Mouse (Mus musculus) embryonic facial prominence, embryonic 11.5 days (tissue): ENCODE measurements at regions not wholly inside any gene's neighbourhood (a gene's known extent, or its start where the extent isn't known, plus 50 kb on each side); places are given as distances from the start of the nearest gene placed in this dataset.

Source experiments
- ATAC-seq: fragments of 200-750 bp; cut with Nextera tagmentation; replicated peaks from 2 replicates; pipeline ENCODE4 v1.8.0; 2017; ENCODE audit warnings: low read depth; ENCODE audit not compliant: insufficient number of reproducible peaks, low FRiP score, low TSS enrichment
- DNase-seq: peaks from one replicate; pipeline ENCODE4 v3.0.0-alpha.2; 2015; ENCODE audit warnings: low spot score
- H3K27ac ChIP-seq: fragments of 300-500 bp; sonication (generic); replicated peaks from 2 replicates; pipeline ENCODE4 v1.5.1; 2014; ENCODE audit warnings: mild to moderate bottlenecking, low read depth, low read length, control low read depth
- H3K27me3 ChIP-seq: fragments of 300-500 bp; sonication (generic); 2 replicates; pipeline ENCODE4 v1.6.1; 2014; ENCODE audit warnings: mild to moderate bottlenecking, low read length, moderate library complexity, mixed read lengths; ENCODE audit not compliant: control insufficient read depth, insufficient read depth
- H3K36me3 ChIP-seq: fragments of 300-500 bp; sonication (generic); replicated peaks from 2 replicates; pipeline ENCODE4 v1.6.1; 2014; ENCODE audit warnings: low read depth, mild to moderate bottlenecking, low read length, moderate library complexity, mixed read lengths; ENCODE audit not compliant: control insufficient read depth, insufficient read depth
- H3K4me1 ChIP-seq: fragments of 300-500 bp; sonication (generic); 2 replicates; pipeline ENCODE4 v1.6.1; 2014; ENCODE audit warnings: low read length, mixed read lengths; ENCODE audit not compliant: control insufficient read depth, insufficient read depth
- H3K4me2 ChIP-seq: fragments of 300-500 bp; sonication (generic); 2 replicates; pipeline ENCODE4 v1.6.1; 2014; ENCODE audit warnings: low read depth, mild to moderate bottlenecking, control low read depth, low read length, moderate library complexity
- H3K4me3 ChIP-seq: fragments of 300-500 bp; sonication (generic); 2 replicates; pipeline ENCODE4 v1.5.1; 2014; ENCODE audit warnings: low read depth, low read length, control low read depth
- H3K9ac ChIP-seq: fragments of 300-500 bp; sonication (generic); replicated peaks from 2 replicates; pipeline ENCODE4 v1.6.1; 2014; ENCODE audit warnings: mild to moderate bottlenecking, control low read depth, low read length
- H3K9me3 ChIP-seq: fragments of 300-500 bp; sonication (generic); replicated peaks from 2 replicates; pipeline ENCODE4 v1.6.1; 2016; ENCODE audit warnings: mild to moderate bottlenecking, low read length, inconsistent platforms, mixed read lengths; ENCODE audit not compliant: control insufficient read depth
- WGBS: fragments of 180-500 bp; shearing (Covaris S2); extraction: QIAGEN DNeasy Blood & Tissue Kit; methylation state at CpG from one replicate; pipeline ENCODE4 v1.1.7; 2014; 5-methylcytosine and 5-hydroxymethylcytosine counted together

DNA sequence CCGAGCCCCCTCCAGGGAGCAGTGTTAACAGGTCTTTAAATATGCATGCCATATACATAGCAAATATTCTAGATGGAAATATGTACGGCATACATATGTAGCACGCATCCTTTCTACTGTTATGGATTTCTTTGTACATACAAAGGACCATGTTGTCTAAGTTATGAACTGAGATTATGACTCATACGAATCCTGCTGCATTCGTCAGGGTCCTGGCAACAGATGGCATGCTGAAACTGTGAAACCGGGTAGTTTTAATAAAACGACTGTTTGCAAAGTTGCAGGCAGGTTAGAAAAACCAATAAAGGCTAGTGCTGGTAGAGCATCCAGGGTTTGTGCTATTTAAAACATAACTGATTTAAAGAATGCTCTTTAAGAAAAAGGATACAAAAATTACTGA is 88.8 kb upstream of the Tlk1 start:
- Histone ChIP-seq H3K4me1 (no peaks in the 10 kb centered on the region), H3K4me2 (no peak overlapping the region), H3K9ac (no peak overlapping the region), H3K27ac (no peak overlapping the region), H3K27me3 (no peaks in the 10 kb centered on the region), H3K9me3 (no peaks in the 10 kb centered on the region), H3K36me3 (no peaks in the 10 kb centered on the region), H3K4me3 (no peak overlapping the region)
- 88% methylated on average over 7 of the region's 7 CpGs for WGBS
- DNase-seq (no peak), ATAC-seq (no peak)

DNA sequence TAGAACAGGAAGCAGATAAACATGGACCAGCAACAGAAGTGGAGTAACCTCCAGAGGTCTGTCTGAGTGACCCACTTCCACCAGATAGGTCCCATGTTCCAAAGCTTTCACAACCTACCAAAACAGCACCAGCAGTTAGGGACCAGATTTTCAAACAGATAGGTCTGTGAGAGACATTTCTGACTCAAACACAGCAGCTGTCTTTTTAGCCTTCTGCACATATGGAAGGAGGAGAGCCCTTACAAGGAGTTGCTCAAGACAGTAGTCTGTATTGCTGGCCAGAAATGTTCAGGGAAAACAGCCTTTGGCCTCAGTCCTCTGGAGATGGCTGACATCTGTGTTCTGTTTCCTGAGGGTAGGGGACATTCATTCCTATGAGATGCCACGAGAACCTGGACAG is 83.9 kb upstream of the Tlk1 start:
- no peak overlapping the region for H3K4me3 ChIP-seq
- H3K27me3 ChIP-seq: no peaks in the 10 kb centered on the region
- DNase-seq (no peak), ATAC-seq (no peak)
- H3K4me2 ChIP-seq: no peak overlapping the region
- H3K36me3 ChIP-seq: no peaks in the 10 kb centered on the region
- 62% methylated on average over 1 of the region's 1 CpGs for WGBS
- H3K9ac ChIP-seq: no peak overlapping the region
- H3K4me1 ChIP-seq: no peaks in the 10 kb centered on the region
- H3K27ac ChIP-seq: no peak overlapping the region
- H3K9me3 ChIP-seq: no peaks in the 10 kb centered on the region

DNA sequence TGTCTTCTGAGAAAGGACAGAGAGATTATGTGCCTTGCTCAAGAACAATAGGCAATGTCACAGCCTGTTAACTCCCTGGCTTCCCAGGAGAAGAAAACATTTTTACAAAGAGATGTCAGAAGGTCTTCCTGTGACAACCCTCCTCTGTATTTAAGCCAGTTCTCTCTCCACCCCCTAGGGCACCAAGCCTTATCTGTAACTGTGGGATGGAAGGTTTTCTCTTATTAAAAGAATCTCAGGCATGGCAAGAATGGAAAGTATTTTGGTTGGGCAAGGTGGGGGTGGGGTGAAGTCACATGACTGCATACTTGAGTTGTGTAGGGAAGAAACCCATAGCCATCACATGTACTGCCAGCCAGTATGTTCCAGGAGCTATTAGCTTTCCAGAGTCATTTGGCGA is 83.1 kb upstream of the Tlk1 start:
- Histone ChIP-seq H3K36me3 (no peaks in the 10 kb centered on the region), H3K9ac (no peak overlapping the region), H3K4me2 (no peak overlapping the region), H3K9me3 (no peaks in the 10 kb centered on the region), H3K27me3 (no peaks in the 10 kb centered on the region), H3K4me3 (no peak overlapping the region), H3K4me1 (no peaks in the 10 kb centered on the region), H3K27ac (no peak overlapping the region)
- WGBS: 75% methylated on average over 1 of the region's 1 CpGs
- DNase-seq: peak; percentile 50
- no peak; the same call in 1 of the 2 replicates for ATAC-seq

DNA sequence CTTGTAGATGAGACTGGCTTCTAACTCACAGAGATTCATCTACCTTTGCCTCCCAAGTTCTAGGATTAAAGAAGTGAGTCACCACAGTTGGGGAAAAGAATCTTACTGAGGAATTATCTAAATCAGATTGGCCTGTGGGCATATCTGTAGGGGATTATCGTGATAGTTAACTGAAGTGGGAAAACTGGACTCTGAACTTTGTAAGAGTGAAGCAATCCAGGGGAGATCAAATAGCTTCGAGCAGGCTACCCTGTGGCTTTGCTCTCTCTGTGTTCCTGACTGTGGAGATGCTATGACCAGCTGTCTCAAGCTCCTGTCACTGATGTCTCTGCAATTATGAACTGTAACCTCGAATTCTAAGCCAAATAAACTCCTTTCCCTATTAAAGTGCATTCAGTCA is 80.7 kb upstream of the Tlk1 start:
- H3K27me3 ChIP-seq: no peaks in the 10 kb centered on the region
- no peak overlapping the region for H3K4me2 ChIP-seq
- H3K9me3 ChIP-seq: no peaks in the 10 kb centered on the region
- 69% methylated on average over 3 of the region's 3 CpGs for WGBS
- H3K9ac ChIP-seq: no peak overlapping the region
- no peak overlapping the region for H3K27ac ChIP-seq
- ATAC-seq: no peak
- no peaks in the 10 kb centered on the region for H3K4me1 ChIP-seq
- no peak overlapping the region for H3K4me3 ChIP-seq
- DNase-seq: no peak
- no peaks in the 10 kb centered on the region for H3K36me3 ChIP-seq

DNA sequence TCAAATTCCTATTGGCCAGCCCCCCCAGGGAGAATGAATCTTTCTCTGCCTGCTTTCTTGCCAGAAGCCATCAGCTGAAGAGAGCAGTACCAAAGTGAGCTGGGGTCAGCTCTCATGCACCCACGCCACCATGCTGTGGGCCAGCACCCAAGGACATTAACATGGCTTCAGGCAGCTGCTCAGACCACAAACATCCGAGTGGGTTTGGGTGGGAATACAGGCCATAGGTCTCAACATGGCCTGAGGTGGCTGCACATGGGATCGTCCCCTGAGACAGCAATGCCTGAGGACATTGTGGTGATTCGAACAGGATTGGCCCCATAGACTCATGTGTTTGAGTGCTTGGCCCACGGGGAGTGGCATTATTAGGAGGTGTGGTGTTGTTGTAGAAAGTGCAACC is 78.9 kb upstream of the Tlk1 start:
- Histone ChIP-seq H3K4me3 (no peak overlapping the region), H3K9ac (no peak overlapping the region), H3K27me3 (no peaks in the 10 kb centered on the region), H3K9me3 (no peaks in the 10 kb centered on the region), H3K4me1 (no peaks in the 10 kb centered on the region), H3K27ac (no peak overlapping the region), H3K36me3 (no peaks in the 10 kb centered on the region), H3K4me2 (no peak overlapping the region)
- DNase-seq: no peak
- 88% methylated on average over 5 of the region's 5 CpGs for WGBS
- ATAC-seq: no peak

DNA sequence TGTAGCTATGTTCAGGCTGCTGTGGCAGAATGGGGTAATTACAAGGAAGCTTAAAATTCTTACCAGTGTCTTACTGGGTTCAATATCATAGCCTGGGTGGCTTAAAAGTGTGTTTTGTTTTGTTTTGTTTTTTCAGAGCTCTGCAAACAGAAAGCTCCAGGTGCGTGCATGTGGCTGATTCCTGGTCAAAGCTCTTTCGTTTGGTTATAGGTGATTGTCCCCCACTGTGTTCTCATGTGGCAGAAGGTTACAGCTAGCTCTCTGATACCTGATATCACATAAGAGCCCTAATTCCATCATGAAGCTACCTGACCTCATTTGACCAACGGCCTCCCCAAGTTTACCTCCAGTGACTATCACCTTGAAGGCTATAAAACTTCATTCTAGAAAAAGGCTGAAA is 76.7 kb upstream of the Tlk1 start:
- ATAC-seq (no peak), DNase-seq (no peak)
- 71% methylated on average over 3 of the region's 3 CpGs for WGBS
- no peak overlapping the region for H3K4me3 ChIP-seq
- H3K27me3 ChIP-seq: no peaks in the 10 kb centered on the region
- H3K9ac ChIP-seq: no peak overlapping the region
- no peak overlapping the region for H3K4me2 ChIP-seq
- no peak overlapping the region for H3K27ac ChIP-seq
- no peaks in the 10 kb centered on the region for H3K36me3 ChIP-seq
- H3K4me1 ChIP-seq: no peaks in the 10 kb centered on the region
- no peaks in the 10 kb centered on the region for H3K9me3 ChIP-seq

DNA sequence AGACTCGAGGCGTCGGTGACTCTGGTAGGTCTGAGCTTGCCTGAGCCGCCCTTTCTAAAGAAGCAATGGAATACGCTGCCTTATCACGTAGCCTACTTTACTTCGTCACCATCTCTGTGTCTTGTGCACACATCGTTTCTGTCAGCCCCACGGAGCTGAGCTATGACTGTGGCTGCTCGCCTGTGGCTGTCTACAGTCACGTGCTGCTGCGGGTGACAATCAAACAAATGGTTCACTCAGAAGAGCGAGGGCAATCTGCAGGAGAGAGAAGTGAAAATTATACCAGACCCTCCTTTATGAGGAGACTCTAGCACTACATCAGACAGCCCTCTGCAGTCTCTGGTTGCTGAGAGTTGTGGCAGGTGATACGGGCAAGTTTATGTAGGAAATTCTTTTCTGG is 76.0 kb upstream of the Tlk1 start:
- DNase-seq: no peak
- Histone ChIP-seq H3K9ac (no peak overlapping the region), H3K27me3 (no peaks in the 10 kb centered on the region), H3K4me1 (no peaks in the 10 kb centered on the region), H3K9me3 (no peaks in the 10 kb centered on the region), H3K27ac (no peak overlapping the region), H3K4me3 (no peak overlapping the region), H3K4me2 (no peak overlapping the region), H3K36me3 (no peaks in the 10 kb centered on the region)
- ATAC-seq: no peak
- WGBS: 83% methylated on average over 14 of the region's 14 CpGs

DNA sequence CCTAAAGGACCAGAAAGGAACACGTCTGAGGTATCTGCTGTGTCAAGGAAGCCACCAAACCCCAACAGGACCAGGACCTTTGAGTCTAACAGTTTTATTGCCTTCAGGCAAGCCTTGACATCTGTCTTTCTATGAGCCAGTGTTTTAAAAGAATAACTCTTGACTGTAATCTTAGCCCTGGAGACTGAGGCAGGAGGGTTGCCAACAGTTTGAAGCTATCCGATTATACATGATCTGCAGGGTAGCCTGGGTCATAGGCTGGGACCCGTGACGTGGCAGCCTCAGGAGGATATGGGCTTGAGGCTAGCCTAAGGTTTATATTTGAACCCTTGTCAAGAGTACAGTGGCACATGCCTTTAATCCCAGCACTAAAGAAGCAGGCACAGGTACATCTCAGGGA is 73.5 kb upstream of the Tlk1 start:
- Histone ChIP-seq H3K9ac (no peak overlapping the region), H3K27me3 (no peaks in the 10 kb centered on the region), H3K36me3 (no peaks in the 10 kb centered on the region), H3K9me3 (no peaks in the 10 kb centered on the region), H3K4me3 (no peak overlapping the region), H3K27ac (no peak overlapping the region), H3K4me1 (no peaks in the 10 kb centered on the region), H3K4me2 (no peak overlapping the region)
- DNase-seq: no peak
- WGBS: 89% methylated on average over 4 of the region's 4 CpGs
- ATAC-seq: no peak

DNA sequence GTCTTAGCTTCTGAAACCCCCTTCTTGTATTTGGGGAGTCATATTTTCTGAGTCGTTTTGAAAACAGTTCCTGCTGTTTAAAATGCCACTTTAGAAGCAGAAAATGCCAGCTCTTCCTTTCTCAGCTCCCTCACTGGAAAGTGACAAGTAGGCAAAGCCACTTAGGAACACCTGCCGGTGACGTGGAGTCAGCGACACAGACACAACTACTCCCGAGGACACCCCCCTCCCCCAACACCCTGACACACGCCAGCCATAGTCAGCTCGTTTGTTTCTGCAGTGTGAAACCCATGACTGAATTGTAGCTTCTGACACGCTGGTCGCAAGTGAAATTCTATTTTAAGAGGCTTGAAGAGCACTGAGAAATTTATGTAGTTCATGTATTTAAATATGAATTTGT is 72.9 kb upstream of the Tlk1 start:
- ATAC-seq: no peak
- H3K27ac ChIP-seq: no peak overlapping the region
- no peaks in the 10 kb centered on the region for H3K9me3 ChIP-seq
- no peak for DNase-seq
- H3K4me2 ChIP-seq: no peak overlapping the region
- no peaks in the 10 kb centered on the region for H3K4me1 ChIP-seq
- no peaks in the 10 kb centered on the region for H3K36me3 ChIP-seq
- H3K27me3 ChIP-seq: no peaks in the 10 kb centered on the region
- WGBS: 81% methylated on average over 9 of the region's 9 CpGs
- no peak overlapping the region for H3K9ac ChIP-seq
- H3K4me3 ChIP-seq: no peak overlapping the region
